ENCODE assay signal across 23 mouse cellular contexts in genomic region chr5:62511827-62512226, GRCm38 (mm10).
A peak's percentile ranks its signal among the peaks of the same experiment; 100 is the strongest.
DNase-seq lines count a peak whose midpoint lies in the region; ATAC-seq and TF ChIP-seq lines count a peak whose summit lies in the region.
"Had no signal": no experiment of that assay in that cellular context is flagged by ENCODE, and none has a peak within 500 bp of the region (broad histone marks: within the 10 kb centered on the region; RNA-seq: fewer than 3 reads in every experiment).

No protein-coding gene starts in this region.

- no peak overlapping the region for H3K4me3 ChIP-seq in forebrain, postnatal 0 days (ENCODE audit: low read depth, low read length)
- H3K4me3 ChIP-seq in forebrain, embryonic 15.5 days, result no peak overlapping the region

- H3K27ac ChIP-seq in forebrain, postnatal 0 days (ENCODE audit: low read depth, low read length), result no peak overlapping the region
- no peak overlapping the region for H3K27ac ChIP-seq in forebrain, embryonic 15.5 days (replicated peaks)

- DNase-seq in forebrain, postnatal 0 days, result no peak
- DNase-seq in frontal cortex, postnatal 10 days (ENCODE audit: low spot score in 2 of 2), result no peak
- peak; percentile 1 for DNase-seq in brain, adult 2 months (ENCODE audit: low read depth, low spot score)
- peak; percentile 19 for DNase-seq in telencephalon, adult 2 months (ENCODE audit: low read depth, low spot score)
- no peak for DNase-seq in gastrocnemius, postnatal 14 days
- DNase-seq: adrenal gland, adult 2 months; adrenal gland, adult 8-10 months; adrenal gland, postnatal 10 days; adrenal gland, postnatal 14 days; adrenal gland, postnatal 25 days; adrenal gland, postnatal 36 days; B cell, adult 2 months; cerebellum, adult 11 months; cerebellum, adult 11-12 months; cerebellum, adult 18-20 months had no signal

- no peaks in the 10 kb centered on the region for H3K27me3 ChIP-seq in forebrain, postnatal 0 days (ENCODE audit: insufficient read depth, low read length)
- no peaks in the 10 kb centered on the region for H3K27me3 ChIP-seq in forebrain, embryonic 15.5 days
- H3K27me3 ChIP-seq: CH12.LX had no signal

- TF ChIP-seq CTCF in forebrain, postnatal 0 days (IDR thresholded peaks at IDR 0.05; ENCODE audit: low read depth), result no peak

- 60% methylated on average over 1 of the region's 1 CpGs for WGBS in forebrain, postnatal 0 days
- WGBS in forebrain, embryonic 15.5 days, result 89% methylated on average over 1 of the region's 1 CpGs

- H3K4me1 ChIP-seq in forebrain, postnatal 0 days (ENCODE audit: insufficient read depth), result no peaks in the 10 kb centered on the region
- H3K4me1 ChIP-seq in forebrain, embryonic 15.5 days, result no peaks in the 10 kb centered on the region

- no peak overlapping the region for H3K4me2 ChIP-seq in forebrain, postnatal 0 days (ENCODE audit: low read depth)
- no peak overlapping the region for H3K4me2 ChIP-seq in forebrain, embryonic 15.5 days (replicated peaks)

- H3K9ac ChIP-seq in forebrain, postnatal 0 days, result no peak overlapping the region
- H3K9ac ChIP-seq in forebrain, embryonic 15.5 days (replicated peaks), result no peak overlapping the region

- ATAC-seq in forebrain, postnatal 0 days, result peak; percentile 63
- ATAC-seq in forebrain, embryonic 15.5 days (replicated peaks), result no peak
- peak; percentile 59 for ATAC-seq in frontal cortex, adult (ENCODE audit: low TSS enrichment)
- ATAC-seq in erythroid progenitor cell, adult 5-6 weeks (replicated peaks; ENCODE audit: low FRiP score, poor library complexity, severe bottlenecking), result no peak
- ATAC-seq: activated CD4-positive, CD25-positive, alpha-beta regulatory T cell, adult 4 months; CD4-positive, CD25-positive, alpha-beta regulatory T cell, adult 4 months; Patski had no signal

- no peaks in the 10 kb centered on the region for H3K9me3 ChIP-seq in forebrain, postnatal 0 days (ENCODE audit: low read length)
- H3K9me3 ChIP-seq in forebrain, embryonic 15.5 days, result no peaks in the 10 kb centered on the region
- H3K9me3 ChIP-seq: G1E had no signal

- no peaks in the 10 kb centered on the region for H3K36me3 ChIP-seq in forebrain, postnatal 0 days (ENCODE audit: insufficient read depth)
- H3K36me3 ChIP-seq in forebrain, embryonic 15.5 days, result no peaks in the 10 kb centered on the region
- H3K36me3 ChIP-seq: G1E had no signal

- intact Hi-C loops in gastrocnemius, postnatal 14 days (cut with DNase I; ENCODE audit: low total_unique reads), result no loop called here

Comparison
In these comparisons a context has a peak if more than half of its experiments do, and no peak if none do; other contexts are left out.
1. ATAC-seq: peak in forebrain, postnatal 0 days (single experiment) and frontal cortex, adult (single experiment); none in forebrain, embryonic 15.5 days (single experiment) and erythroid progenitor cell, adult 5-6 weeks (single experiment).
2. DNase-seq: peak in brain, adult 2 months (single experiment) and telencephalon, adult 2 months (single experiment); none in forebrain, postnatal 0 days (single experiment), frontal cortex, postnatal 10 days (0 of 2) and gastrocnemius, postnatal 14 days (single experiment).